Mouse (Mus musculus) kidney, adult 2 months (tissue): ENCODE measurements at regions not wholly inside any gene's neighbourhood (a gene's known extent, or its start where the extent isn't known, plus 50 kb on each side); places are given as distances from the start of the nearest gene placed in this dataset.

ENCODE experiments used
- CTCF ChIP-seq: fragments of 200-500 bp; conservative IDR thresholded peaks from 2 replicates; pipeline ENCODE4 v1.5.1; 2011; ENCODE audit warnings: low read depth, mild to moderate bottlenecking, control low read depth, low read length, moderate library complexity, mixed read lengths; ENCODE audit not compliant: insufficient read depth, insufficient read length
- POLR2A ChIP-seq: fragments of 200-500 bp; IDR thresholded peaks from one replicate; pipeline ENCODE4 v1.6.1; 2011; ENCODE audit warnings: low read depth, low read length, control low read depth

DNA sequence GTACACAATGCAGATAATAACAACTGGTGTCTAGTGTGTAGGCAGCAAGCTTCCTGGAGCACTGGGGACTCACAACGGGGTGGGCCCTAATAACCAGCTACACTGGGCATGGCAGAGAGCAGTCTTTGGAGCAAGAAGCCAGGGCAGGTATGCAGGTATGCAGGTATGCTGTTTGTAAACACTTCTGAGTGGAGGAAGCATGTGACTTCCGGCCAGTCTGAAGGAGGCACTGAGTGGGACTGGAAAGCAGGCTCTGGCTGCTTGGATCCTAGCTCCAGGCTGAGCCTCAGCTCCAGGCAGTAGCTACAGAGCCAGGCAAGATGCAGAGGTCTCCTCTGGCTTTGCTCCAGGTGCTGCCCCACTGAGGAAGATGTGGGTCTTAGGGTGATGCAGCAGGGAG lies 129.9 kb downstream of the 2410131K14Rik start:
- TF ChIP-seq CTCF (no peak), POLR2A (no peak)
